Mouse (Mus musculus) small intestine, adult 2 months (tissue): ENCODE data around the gene Olfr447.

Experiments used
- CTCF ChIP-seq: fragments of 200-500 bp; IDR thresholded peaks from 2 replicates; pipeline ENCODE4 v1.5.1; 2012; ENCODE audit warnings: low read depth, mild to moderate bottlenecking, control low read depth, inconsistent platforms, low read length, moderate library complexity, mixed read lengths; ENCODE audit not compliant: insufficient replicate concordance, insufficient read length; ENCODE audit errors: extremely low read depth
- POLR2A ChIP-seq: fragments of 200-500 bp; IDR thresholded peaks from 2 replicates; pipeline ENCODE4 v1.6.1; 2012; ENCODE audit warnings: low read depth, mild to moderate bottlenecking, control low read depth, inconsistent platforms, low read length, moderate library complexity

- TF ChIP-seq CTCF (no peak), POLR2A (no peak)
Measured at GRCm38 (mm10) chr6:42860222-42860819, 48.4 kb upstream of the Olfr447 start.
